Mouse (Mus musculus) heart, adult 2 months (tissue): ENCODE measurements around the gene Rtkn2.

Experiments used
- CTCF ChIP-seq: fragments of 200-600 bp; IDR thresholded peaks from 2 replicates; pipeline ENCODE4 v1.8.1; 2022; ENCODE audit warnings: antibody characterized with exemption, mild to moderate bottlenecking, moderate library complexity
- EP300 ChIP-seq: fragments of 200-500 bp; IDR thresholded peaks from 2 replicates; pipeline ENCODE4 v1.6.1; 2011; ENCODE audit warnings: low read depth, low read length, control low read depth; ENCODE audit not compliant: insufficient read depth
- POLR2A ChIP-seq: fragments of 200-500 bp; IDR thresholded peaks from 2 replicates; pipeline ENCODE4 v1.6.1; 2011; ENCODE audit warnings: mild to moderate bottlenecking, low read depth, low read length, control low read depth; ENCODE audit not compliant: insufficient read depth

DNA sequence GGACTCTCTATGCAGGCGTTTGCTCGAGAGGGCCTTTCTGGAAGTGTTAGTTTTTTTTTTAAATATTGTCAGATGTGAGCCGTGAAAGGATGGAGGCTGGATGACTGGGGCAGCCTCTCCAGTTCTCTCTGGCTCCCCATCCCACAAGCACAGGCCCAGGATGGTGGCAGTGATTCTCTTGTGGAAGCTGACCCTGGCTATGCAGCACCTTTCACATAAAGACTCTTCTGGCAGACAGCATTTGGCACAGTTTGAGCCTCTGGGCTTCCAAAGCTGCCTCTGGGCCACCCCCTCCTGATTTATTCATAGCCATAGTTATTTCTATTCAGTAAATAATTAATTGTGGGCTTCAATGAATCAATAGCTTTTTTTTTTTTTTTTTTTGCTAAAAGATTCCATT, 46.3 kb downstream of the Rtkn2 start:
- TF ChIP-seq CTCF (no peak), EP300 (no peak), POLR2A (no peak)
